In genomic region chr3:141462482-141462881, GRCm38 (mm10) we compare ENCODE assay signal across 19 mouse cellular contexts. TPM values are rescaled to one million over a fixed set of nuclear protein-coding genes. Genes with fewer than 3 reads are reported as not detected.
DNase-seq lines count a peak whose midpoint lies in the region; ATAC-seq and TF ChIP-seq lines count a peak whose summit lies in the region.
"Had no signal": no experiment of that assay in that cellular context is flagged by ENCODE, and none has a peak within 500 bp of the region (broad histone marks: within the 10 kb centered on the region; RNA-seq: fewer than 3 reads in every experiment).

No protein-coding gene starts in this region.

- H3K4me3 ChIP-seq in forebrain, postnatal 0 days (ENCODE audit: low read depth, low read length): no peak overlapping the region
- no peak overlapping the region for H3K4me3 ChIP-seq in forebrain, embryonic 11.5 days (ENCODE audit: low read depth, low read length)
- H3K4me3 ChIP-seq: embryonic facial prominence, embryonic 13.5 days; gastrocnemius, adult 2 months; heart, adult 2 months; limb, embryonic 12.5 days; megakaryocyte, embryonic 14.5 days had no signal

- no peak overlapping the region for H3K27ac ChIP-seq in forebrain, postnatal 0 days (ENCODE audit: low read depth, low read length)
- H3K27ac ChIP-seq in forebrain, embryonic 11.5 days (ENCODE audit: low read depth, low read length): no peak overlapping the region
- H3K27ac ChIP-seq: embryonic facial prominence, embryonic 13.5 days; gastrocnemius, adult 2 months; heart, adult 2 months; limb, embryonic 12.5 days; liver, embryonic 14.5 days; stomach, postnatal 0 days had no signal

- 0 out of 2 replicates have a peak, but pooled peaks cover 7% of the 10 kb centered on the region for H3K4me1 ChIP-seq in forebrain, postnatal 0 days (ENCODE audit: insufficient read depth)
- H3K4me1 ChIP-seq in forebrain, embryonic 11.5 days (replicated peaks; ENCODE audit: control insufficient read depth, insufficient read depth, low read length): no peaks in the 10 kb centered on the region; the same call in 1 of the 2 replicates

- H3K4me2 ChIP-seq in forebrain, postnatal 0 days (ENCODE audit: low read depth): no peak overlapping the region
- H3K4me2 ChIP-seq in forebrain, embryonic 11.5 days (ENCODE audit: low read depth, low read length, severe bottlenecking): no peak overlapping the region
- H3K4me2 ChIP-seq: embryonic facial prominence, embryonic 13.5 days; limb, embryonic 12.5 days had no signal

- ATAC-seq in forebrain, postnatal 0 days: no peak
- no peak for ATAC-seq in forebrain, embryonic 11.5 days (replicated peaks; ENCODE audit: low FRiP score)
- ATAC-seq: Patski had no signal

- H3K9me3 ChIP-seq in forebrain, postnatal 0 days (ENCODE audit: low read length): no peaks in the 10 kb centered on the region
- H3K9me3 ChIP-seq in forebrain, embryonic 11.5 days (ENCODE audit: control insufficient read depth, low read length): no peaks in the 10 kb centered on the region
- H3K9me3 ChIP-seq: embryonic facial prominence, embryonic 13.5 days; limb, embryonic 12.5 days had no signal

- peak; percentile 58 for TF ChIP-seq CTCF in forebrain, postnatal 0 days (IDR thresholded peaks at IDR 0.05; ENCODE audit: low read depth)

- H3K9ac ChIP-seq in forebrain, postnatal 0 days: no peak overlapping the region
- no peak overlapping the region for H3K9ac ChIP-seq in forebrain, embryonic 11.5 days (ENCODE audit: low read length)
- H3K9ac ChIP-seq: embryonic facial prominence, embryonic 13.5 days; limb, embryonic 12.5 days; liver, embryonic 14.5 days had no signal

- H3K27me3 ChIP-seq in forebrain, postnatal 0 days (ENCODE audit: insufficient read depth, low read length): no peaks in the 10 kb centered on the region
- peaks cover 24% of the 10 kb centered on the region for H3K27me3 ChIP-seq in forebrain, embryonic 11.5 days (ENCODE audit: control insufficient read depth, insufficient read depth, low read length)

- peak; percentile 46 for DNase-seq in forebrain, postnatal 0 days
- no peak for DNase-seq in forebrain, embryonic 11.5 days (ENCODE audit: low spot score)
- peak; percentile 38 for DNase-seq in layer of hippocampus, adult 9-11 months
- DNase-seq in layer of hippocampus, postnatal 36 days: no peak
- peak; percentile 79 for DNase-seq in brain, adult 2 months (ENCODE audit: low read depth, low spot score)
- peak; percentile 52 to 55 for DNase-seq in cerebellum, postnatal 10 days
- no peak for DNase-seq in heart, postnatal 36 days
- DNase-seq: B cell, adult 2 months; gastrocnemius, adult 2 months; heart, adult 2 months; lung, postnatal 10 days; thymus, postnatal 36 days had no signal

- intact Hi-C loops in heart, postnatal 36 days (cut with DNase I): no loop called here

- no peaks in the 10 kb centered on the region for H3K36me3 ChIP-seq in forebrain, postnatal 0 days (ENCODE audit: insufficient read depth)
- H3K36me3 ChIP-seq in forebrain, embryonic 11.5 days (ENCODE audit: control insufficient read depth, insufficient read depth, low read length): no peaks in the 10 kb centered on the region
- H3K36me3 ChIP-seq: embryonic facial prominence, embryonic 13.5 days; limb, embryonic 12.5 days had no signal

- 49% methylated on average over 7 of the region's 7 CpGs for WGBS in forebrain, postnatal 0 days
- WGBS in forebrain, embryonic 11.5 days: 58% methylated on average over 7 of the region's 7 CpGs

RNA-seq across cellular contexts. Expression of gene Unc5c, which starts 2.5 kb away (rescaled TPM):
- total RNA-seq in forebrain, postnatal 0 days (2014; rRNA removed): 28.3 and 30.6 TPM in 2 replicates
- 5.5 and 9.2 TPM in 2 replicates for polyA plus RNA-seq in forebrain, postnatal 0 days (2015; fragmentation: Nextera tagmentation; extraction: Ambion mirVana)
- 5.3 and 5.9 TPM in 2 replicates for polyA plus RNA-seq in forebrain, embryonic 11.5 days (2014; fragmentation: Nextera tagmentation; extraction: Ambion mirVana)
- 10 to 100 TPM; 43.7 to 47.0 TPM for total RNA-seq in layer of hippocampus, postnatal 36 days (2021)
- under 1 TPM; 0.22 to 0.35 TPM for total RNA-seq in heart, postnatal 36 days (2021)
- total RNA-seq: common myeloid progenitor, adult 5-6 weeks; gastrocnemius, adult 2 months had no signal

Comparison
In these comparisons a context has a peak if more than half of its experiments do, and no peak if none do; other contexts are left out.
1. DNase-seq: peak in forebrain, postnatal 0 days (single experiment), layer of hippocampus, adult 9-11 months (single experiment), brain, adult 2 months (single experiment) and cerebellum, postnatal 10 days (2 of 2); none in forebrain, embryonic 11.5 days (single experiment), layer of hippocampus, postnatal 36 days (0 of 2) and heart, postnatal 36 days (0 of 2).
2. RNA of gene Unc5c, which starts 2.5 kb away (total RNA-seq): 43.7 to 47.0 TPM in layer of hippocampus, postnatal 36 days and 28.3 to 30.6 TPM in forebrain, postnatal 0 days; 0.22 to 0.35 TPM in heart, postnatal 36 days; every median in the first group is over 10 times any median in the second.